Mouse (Mus musculus) heart, embryonic 10.5 days (tissue): Measurements from ENCODE around the gene Cct2. TPM values are rescaled to one million over a fixed set of nuclear protein-coding genes. Genes with fewer than 3 reads are reported as not detected.
A peak's percentile ranks its signal among the peaks of the same experiment; 100 is the strongest.

Experiments
- DNase-seq: peaks from one replicate; pipeline ENCODE4 v3.0.0-alpha.2; 2017; ENCODE audit warnings: low spot score
- H3K27ac ChIP-seq: fragments of 300-500 bp; sonication (generic); 2 replicates; pipeline ENCODE4 v1.5.1; 2016; ENCODE audit warnings: mild to moderate bottlenecking
- H3K27me3 ChIP-seq: fragments of 300-500 bp; sonication (generic); 2 replicates; pipeline ENCODE4 v1.6.1; 2016; ENCODE audit warnings: mild to moderate bottlenecking; ENCODE audit not compliant: poor library complexity, insufficient read depth, severe bottlenecking
- H3K36me3 ChIP-seq: fragments of 300-500 bp; sonication (generic); 2 replicates; pipeline ENCODE4 v1.6.1; 2016; ENCODE audit warnings: mild to moderate bottlenecking, moderate library complexity
- H3K4me1 ChIP-seq: fragments of 300-500 bp; sonication (generic); 2 replicates; pipeline ENCODE4 v1.6.1; 2016; ENCODE audit warnings: mild to moderate bottlenecking
- H3K4me3 ChIP-seq: fragments of 300-500 bp; sonication (generic); 2 replicates; pipeline ENCODE4 v1.5.1; 2016; ENCODE audit warnings: mild to moderate bottlenecking, moderate library complexity
- H3K9me3 ChIP-seq: fragments of 300-500 bp; sonication (generic); 2 replicates; pipeline ENCODE4 v1.6.1; 2016; ENCODE audit warnings: mild to moderate bottlenecking, moderate library complexity
- WGBS: fragments of 180-500 bp; shearing (Covaris S2); methylation state at CpG from one replicate; pipeline ENCODE4 v1.1.7; 2016; 5-methylcytosine and 5-hydroxymethylcytosine counted together
- polyA plus RNA-seq: library from polyadenylated mRNA; unstranded; fragments of >200 nt; fragmentation: Nextera tagmentation; extraction: Ambion mirVana; gene quantifications from 2 replicates; pipeline ENCODE4 v1.2.1, GENCODE M21; 2016

Cct2 gene
- polyA plus RNA-seq, result 220 and 292 TPM in 2 replicates

DNA sequence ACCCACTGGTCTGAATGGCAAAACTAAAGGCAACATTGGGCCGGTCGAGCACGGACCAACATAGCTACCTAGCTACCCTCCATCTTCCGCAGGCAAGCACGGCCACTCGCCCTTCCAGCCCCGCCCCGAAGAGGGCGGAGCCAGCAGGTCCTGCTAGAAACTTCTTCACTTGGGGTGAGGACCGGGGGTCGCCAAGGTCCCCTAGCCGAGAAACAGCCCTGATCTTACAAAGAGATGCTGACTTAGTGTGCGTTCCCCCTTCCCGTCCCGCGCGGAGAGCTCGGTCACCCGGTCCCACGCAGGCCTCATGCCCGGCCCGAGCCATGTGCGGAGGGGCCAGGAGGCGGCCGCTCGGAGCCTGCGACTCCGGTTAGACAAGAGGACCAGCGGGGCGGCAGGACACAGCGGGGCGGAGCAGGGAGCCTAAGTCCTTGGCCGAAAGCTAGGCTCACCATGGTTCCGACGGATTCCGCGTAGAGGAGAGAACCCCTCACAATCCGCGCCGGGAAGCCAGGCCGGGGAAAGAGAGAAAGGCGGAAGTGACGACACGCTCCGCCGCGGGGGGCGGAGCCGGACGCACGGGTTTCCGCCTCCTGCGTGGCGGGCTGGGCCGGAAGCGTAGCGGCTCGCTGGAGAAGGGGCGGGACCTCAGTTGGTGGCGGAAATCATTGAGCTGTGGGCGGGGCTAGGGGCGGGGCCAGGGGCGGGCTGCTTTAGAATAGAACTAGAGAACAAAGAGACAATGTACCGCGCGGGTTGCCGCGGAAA, at the start of gene Cct2:
TSS of gene Cct2 (minus strand) at position 561 of the 768 bp plus-strand sequence.
- H3K4me1 ChIP-seq, result peaks cover 11% of the 10 kb centered on the region; the same call in 1 of the 2 replicates
- WGBS, result under 1% methylated on average over 68 of the region's 68 CpGs

GRCm38 (mm10) chr10:117112545-117112944, 48.9 kb upstream of the Cct2 start:
- H3K27me3 ChIP-seq, result no peaks in the 10 kb centered on the region
- H3K27ac ChIP-seq, result peak overlapping the region; percentile 57; the same call in 1 of the 2 replicates
- peak; percentile 83 for DNase-seq
- WGBS, result 35% methylated on average over 2 of the region's 2 CpGs
- 0 out of 2 replicates have a peak overlapping the region, but pooled peaks have one; percentile 5 for H3K4me3 ChIP-seq
- H3K9me3 ChIP-seq, result no peaks in the 10 kb centered on the region
- H3K36me3 ChIP-seq, result peaks cover under 1% of the 10 kb centered on the region; the same call in 1 of the 2 replicates
- H3K4me1 ChIP-seq, result peaks cover 39% of the 10 kb centered on the region

More for the DNA sequence above, at the start of gene Cct2:
- peak; percentile 99 for DNase-seq
- Histone ChIP-seq H3K9me3 (no peaks in the 10 kb centered on the region), H3K36me3 (peaks cover 38% of the 10 kb centered on the region), H3K4me3 (peak within 1 kb of the TSS; percentile 94), H3K27ac (peak within 1 kb of the TSS; percentile 95), H3K27me3 (no peaks in the 10 kb centered on the region)

DNA sequence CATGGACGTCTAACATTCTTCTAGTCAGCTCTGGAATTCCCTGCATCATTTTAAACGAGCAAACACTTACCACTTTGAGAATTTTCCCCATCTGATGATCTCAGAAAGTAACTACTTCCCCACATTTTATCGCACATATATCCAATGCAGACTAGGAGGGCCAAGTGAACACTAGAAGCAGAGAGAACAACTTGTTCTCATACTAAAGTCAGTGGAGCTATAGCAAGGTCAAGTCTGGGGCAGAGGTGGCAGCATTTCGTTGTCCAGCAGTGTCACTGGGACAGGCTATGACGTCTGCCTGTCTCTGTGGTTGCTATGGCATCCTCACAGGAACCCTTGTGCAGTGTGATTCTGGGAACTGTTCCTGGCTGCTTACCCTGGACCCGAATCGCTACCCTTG, 47.8 kb upstream of the Cct2 start:
- Histone ChIP-seq H3K27me3 (no peaks in the 10 kb centered on the region), H3K36me3 (no peaks in the 10 kb centered on the region), H3K27ac (peak overlapping the region; percentile 64), H3K4me3 (no peak overlapping the region), H3K9me3 (no peaks in the 10 kb centered on the region), H3K4me1 (peaks cover 45% of the 10 kb centered on the region)
- DNase-seq, result peak; percentile 83
- WGBS, result 56% methylated on average over 7 of the region's 7 CpGs

- no peak overlapping the region for H3K4me3 ChIP-seq
- WGBS, result 74% methylated on average over 3 of the region's 3 CpGs
- H3K4me1 ChIP-seq, result peaks cover 46% of the 10 kb centered on the region
- no peaks in the 10 kb centered on the region for H3K27me3 ChIP-seq
- no peaks in the 10 kb centered on the region for H3K36me3 ChIP-seq
- H3K27ac ChIP-seq, result no peak overlapping the region
- DNase-seq, result no peak
- H3K9me3 ChIP-seq, result no peaks in the 10 kb centered on the region
Observed at GRCm38 (mm10) chr10:117110271-117110670, 46.7 kb upstream of the Cct2 start.

DNA sequence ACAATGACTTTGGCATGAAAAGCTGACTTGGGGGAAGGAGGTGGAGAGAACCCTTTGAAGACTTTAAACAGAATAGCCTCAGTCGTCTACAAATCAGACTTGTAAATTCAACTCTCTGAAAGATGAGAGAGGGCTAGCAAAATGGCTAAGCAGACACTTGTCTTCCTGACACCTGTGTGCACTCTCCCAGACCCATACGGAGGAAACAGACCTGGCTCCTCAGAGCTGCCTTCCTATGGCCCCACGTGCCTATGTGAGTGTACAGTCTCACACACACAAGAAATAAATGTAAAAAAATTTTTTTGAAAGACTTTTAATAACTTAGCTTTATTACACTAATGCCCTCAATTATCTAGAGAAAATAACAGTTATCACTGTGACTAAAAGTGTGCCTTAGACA, 43.1 kb upstream of the Cct2 start:
- no peaks in the 10 kb centered on the region for H3K27me3 ChIP-seq
- peaks cover 53% of the 10 kb centered on the region for H3K4me1 ChIP-seq
- WGBS, result 11% methylated on average over 3 of the region's 3 CpGs
- H3K27ac ChIP-seq, result peak overlapping the region; percentile 57
- no peak for DNase-seq
- H3K4me3 ChIP-seq, result no peak overlapping the region
- no peaks in the 10 kb centered on the region for H3K9me3 ChIP-seq
- H3K36me3 ChIP-seq, result no peaks in the 10 kb centered on the region

DNA sequence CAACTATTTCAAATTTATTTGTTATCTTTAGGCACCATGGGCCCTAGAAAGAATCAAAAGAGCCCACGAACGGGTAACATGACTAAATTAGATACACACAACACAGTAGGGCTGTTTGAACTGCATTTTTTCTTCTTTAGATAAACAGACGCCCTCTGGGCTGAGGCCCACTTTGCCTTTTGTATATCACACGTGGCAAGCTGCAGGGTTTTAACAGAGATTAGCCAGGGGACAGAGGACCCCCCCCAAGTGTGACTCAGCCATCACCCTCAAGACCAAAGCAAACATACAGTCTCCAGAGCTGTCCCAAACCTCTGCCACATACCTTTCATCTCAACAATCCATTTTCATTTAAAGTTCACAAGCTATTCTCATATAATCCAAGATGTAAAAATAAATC, 42.6 kb upstream of the Cct2 start:
- no peaks in the 10 kb centered on the region for H3K27me3 ChIP-seq
- peak overlapping the region; percentile 77 for H3K27ac ChIP-seq
- H3K36me3 ChIP-seq, result no peaks in the 10 kb centered on the region
- no peaks in the 10 kb centered on the region for H3K9me3 ChIP-seq
- H3K4me1 ChIP-seq, result peaks cover 48% of the 10 kb centered on the region
- WGBS, result 2% methylated on average over 4 of the region's 4 CpGs
- peak; percentile 92 for DNase-seq
- no peak overlapping the region for H3K4me3 ChIP-seq

DNA sequence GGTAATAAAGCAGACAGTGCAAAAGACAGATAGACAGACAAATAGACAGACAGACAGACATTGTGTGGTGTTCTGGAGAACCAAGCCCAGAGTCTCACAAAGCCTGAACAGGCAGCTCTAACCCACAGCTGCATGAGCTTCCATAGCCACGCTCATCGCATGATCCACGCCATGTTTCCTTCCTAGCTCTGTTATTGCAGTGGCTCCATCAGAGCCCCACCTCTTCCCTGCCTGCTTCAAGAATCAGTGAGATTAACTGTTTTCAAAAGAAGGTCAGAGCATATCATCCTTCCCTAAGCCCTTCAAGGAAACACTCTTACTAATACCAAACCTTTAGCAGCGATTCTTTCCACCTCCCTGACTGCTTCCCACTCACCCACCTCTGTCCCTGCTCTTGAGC, 41.4 kb upstream of the Cct2 start:
- no peak overlapping the region for H3K4me3 ChIP-seq
- no peaks in the 10 kb centered on the region for H3K9me3 ChIP-seq
- no peak for DNase-seq
- no peaks in the 10 kb centered on the region for H3K27me3 ChIP-seq
- no peaks in the 10 kb centered on the region for H3K36me3 ChIP-seq
- H3K27ac ChIP-seq, result peak overlapping the region; percentile 77
- peaks cover 43% of the 10 kb centered on the region for H3K4me1 ChIP-seq
- 52% methylated on average over 4 of the region's 4 CpGs for WGBS

DNA sequence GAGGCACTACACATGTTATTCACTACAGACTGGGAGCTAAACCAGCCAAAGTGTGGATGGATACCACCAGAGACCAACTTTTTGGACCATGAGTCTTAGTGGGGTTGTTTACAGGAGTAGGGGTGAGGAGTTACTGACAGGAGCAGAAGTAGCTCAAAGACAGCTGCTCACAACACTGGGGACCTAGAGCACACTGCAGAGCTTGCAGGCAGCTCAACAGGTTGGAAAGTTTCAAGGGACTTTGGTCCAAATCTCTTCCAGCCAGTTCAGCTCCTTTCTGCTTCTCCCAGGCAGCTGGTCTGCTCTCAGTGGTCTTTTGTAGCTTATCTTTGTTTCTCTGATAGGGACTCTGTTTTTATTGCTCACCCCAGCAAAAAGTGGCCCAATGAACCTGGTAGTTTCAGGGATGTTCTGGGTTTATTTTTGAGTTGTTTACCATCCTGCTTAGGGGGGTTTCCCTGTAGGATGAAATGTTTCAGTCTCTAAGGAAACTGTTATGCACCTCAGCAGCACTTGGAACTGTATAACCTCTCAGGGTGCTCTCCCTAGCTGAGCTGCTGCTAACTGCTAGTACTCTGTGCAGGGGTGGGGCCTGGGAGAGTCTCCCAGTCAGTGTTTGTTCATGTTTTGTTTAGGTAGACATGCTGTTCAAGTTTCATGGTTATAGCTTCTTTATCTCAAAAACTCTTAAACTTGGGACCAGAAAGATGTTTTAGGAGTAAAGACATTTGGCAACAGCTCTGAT, 40.4 kb upstream of the Cct2 start:
- no peak overlapping the region for H3K4me3 ChIP-seq
- DNase-seq, result no peak
- H3K9me3 ChIP-seq, result no peaks in the 10 kb centered on the region
- peaks cover 50% of the 10 kb centered on the region for H3K4me1 ChIP-seq
- no peaks in the 10 kb centered on the region for H3K36me3 ChIP-seq
- H3K27me3 ChIP-seq, result no peaks in the 10 kb centered on the region
- H3K27ac ChIP-seq, result peak overlapping the region; percentile 77; the same call in 1 of the 2 replicates

DNA sequence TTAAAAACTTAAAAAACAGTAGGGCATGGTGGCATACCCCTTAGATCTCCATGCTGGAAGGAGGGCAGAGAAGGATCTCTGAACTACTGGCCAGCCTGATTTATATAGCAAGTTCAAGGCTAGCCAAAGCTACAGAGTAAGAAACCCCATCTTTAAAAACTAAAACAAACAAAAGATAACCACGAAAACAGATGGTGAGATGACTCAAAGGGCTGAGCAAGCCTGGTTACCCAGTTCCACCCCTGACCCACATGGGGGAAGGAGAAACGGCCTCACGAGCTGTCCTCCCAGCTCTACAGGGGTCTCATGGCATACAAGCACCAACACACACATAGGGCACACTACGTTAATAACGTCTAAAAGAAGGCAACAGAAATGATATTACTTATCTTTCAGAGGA, 36.6 kb upstream of the Cct2 start:
- H3K27ac ChIP-seq, result no peak overlapping the region
- H3K27me3 ChIP-seq, result no peaks in the 10 kb centered on the region
- DNase-seq, result no peak
- no peaks in the 10 kb centered on the region for H3K9me3 ChIP-seq
- H3K36me3 ChIP-seq, result no peaks in the 10 kb centered on the region
- peaks cover 42% of the 10 kb centered on the region for H3K4me1 ChIP-seq
- WGBS, result 62% methylated on average over 5 of the region's 5 CpGs
- no peak overlapping the region for H3K4me3 ChIP-seq

GRCm38 (mm10) chr10:117097116-117097698, 33.6 kb upstream of the Cct2 start:
- 71% methylated on average over 2 of the region's 2 CpGs for WGBS

GRCm38 (mm10) chr10:117096096-117096495, 32.5 kb upstream of the Cct2 start:
- 91% methylated on average over 6 of the region's 6 CpGs for WGBS

More at GRCm38 (mm10) chr10:117097116-117097698, 33.6 kb upstream of the Cct2 start:
- H3K27me3 ChIP-seq, result no peaks in the 10 kb centered on the region
- H3K4me1 ChIP-seq, result peaks cover 34% of the 10 kb centered on the region
- peaks cover 12% of the 10 kb centered on the region; the same call in 1 of the 2 replicates for H3K36me3 ChIP-seq
- peak overlapping the region; percentile 29; the same call in 1 of the 2 replicates for H3K27ac ChIP-seq
- H3K4me3 ChIP-seq, result no peak overlapping the region
- H3K9me3 ChIP-seq, result no peaks in the 10 kb centered on the region
- peak; percentile 82 for DNase-seq

DNA sequence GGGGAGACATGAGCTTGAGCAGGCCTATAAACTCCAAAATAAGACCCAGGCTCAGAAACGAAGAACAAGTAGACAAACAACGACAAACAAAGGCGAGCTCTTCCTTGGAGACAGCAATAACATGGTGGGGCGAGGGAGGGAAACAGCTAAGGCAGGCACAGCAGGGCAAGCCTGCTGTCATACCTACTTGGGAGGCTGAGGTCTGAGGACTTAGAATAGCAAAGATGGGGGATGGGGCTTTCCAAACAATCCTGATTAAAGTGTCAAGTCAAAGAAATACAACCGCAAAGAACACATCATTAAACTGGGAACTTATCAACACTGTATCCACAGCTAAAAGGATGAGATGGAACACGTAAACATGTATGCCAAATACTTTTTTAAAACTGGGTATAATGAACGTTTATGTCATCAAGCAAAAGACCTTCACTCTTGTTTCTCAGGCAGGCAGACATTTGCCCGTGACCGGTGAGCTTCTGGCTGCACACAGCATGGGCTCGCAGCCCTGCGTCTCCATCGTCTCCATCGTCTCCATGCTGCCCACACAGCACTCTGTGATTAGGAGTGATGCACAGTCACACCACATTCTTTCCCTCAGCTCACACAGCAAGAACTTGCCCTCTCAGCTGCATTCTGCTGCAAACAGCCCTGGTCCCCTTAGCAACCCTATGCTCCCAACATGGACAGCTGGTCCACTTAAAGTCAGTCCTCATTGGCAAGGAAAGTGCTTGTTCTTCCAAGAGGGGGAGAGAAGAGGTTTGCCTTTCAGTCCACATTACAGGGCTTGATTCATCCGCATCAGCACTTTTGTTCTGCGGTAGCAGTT, 31.1 kb upstream of the Cct2 start:
- peaks cover 20% of the 10 kb centered on the region; the same call in 1 of the 2 replicates for H3K36me3 ChIP-seq
- no peaks in the 10 kb centered on the region for H3K9me3 ChIP-seq
- H3K4me1 ChIP-seq, result peaks cover 37% of the 10 kb centered on the region
- H3K27me3 ChIP-seq, result no peaks in the 10 kb centered on the region
- 34% methylated on average over 15 of the region's 15 CpGs for WGBS
- peak overlapping the region; percentile 22; the same call in 1 of the 2 replicates for H3K4me3 ChIP-seq
- peak; percentile 88 for DNase-seq
- H3K27ac ChIP-seq, result peak overlapping the region; percentile 79

More at GRCm38 (mm10) chr10:117096096-117096495, 32.5 kb upstream of the Cct2 start:
- H3K27me3 ChIP-seq, result no peaks in the 10 kb centered on the region
- H3K27ac ChIP-seq, result no peak overlapping the region
- H3K9me3 ChIP-seq, result no peaks in the 10 kb centered on the region
- no peak for DNase-seq
- no peak overlapping the region for H3K4me3 ChIP-seq
- H3K4me1 ChIP-seq, result peaks cover 37% of the 10 kb centered on the region
- H3K36me3 ChIP-seq, result peaks cover 19% of the 10 kb centered on the region; the same call in 1 of the 2 replicates
